Mouse (Mus musculus) heart, adult 10 weeks (tissue): ENCODE results near the gene Plch1. TPM values are rescaled to one million over a fixed set of nuclear protein-coding genes. Genes with fewer than 3 reads are reported as not detected.

Experiments used
- polyA plus RNA-seq: library from polyadenylated mRNA; stranded (reverse); fragments of 350-450 nt; fragmentation: Illumina TruSeq; extraction: RNeasy Lipid Tissue Mini Kit (QIAGEN cat#74804); gene quantifications from one replicate; pipeline ENCODE4 v1.2.3, GENCODE M21; 2014; ENCODE audit warnings: low read depth, low replicate concordance

Gene Plch1
- polyA plus RNA-seq: 0.08 TPM

DNA sequence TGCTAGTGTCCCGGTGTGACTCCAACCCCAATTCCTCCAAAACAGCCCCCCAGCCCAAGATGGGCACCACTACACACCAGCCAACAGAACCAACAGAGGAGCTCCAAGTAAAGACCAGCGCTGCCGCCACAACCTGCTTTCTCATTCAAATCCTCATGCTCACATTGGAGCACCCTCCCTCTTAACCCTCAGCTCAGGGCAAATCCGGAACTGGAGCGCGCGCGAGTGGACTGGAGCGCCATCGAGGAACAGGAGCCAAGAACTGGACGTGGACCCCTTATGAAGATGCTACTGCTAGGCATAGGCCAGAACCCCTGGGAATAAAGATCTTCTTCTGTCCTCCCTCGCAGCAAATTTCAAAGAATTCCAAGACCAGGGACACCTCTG is at the start of gene Plch1:
Plch1 (minus strand) TSS at position 164 of the 387 bp plus-strand sequence.

DNA sequence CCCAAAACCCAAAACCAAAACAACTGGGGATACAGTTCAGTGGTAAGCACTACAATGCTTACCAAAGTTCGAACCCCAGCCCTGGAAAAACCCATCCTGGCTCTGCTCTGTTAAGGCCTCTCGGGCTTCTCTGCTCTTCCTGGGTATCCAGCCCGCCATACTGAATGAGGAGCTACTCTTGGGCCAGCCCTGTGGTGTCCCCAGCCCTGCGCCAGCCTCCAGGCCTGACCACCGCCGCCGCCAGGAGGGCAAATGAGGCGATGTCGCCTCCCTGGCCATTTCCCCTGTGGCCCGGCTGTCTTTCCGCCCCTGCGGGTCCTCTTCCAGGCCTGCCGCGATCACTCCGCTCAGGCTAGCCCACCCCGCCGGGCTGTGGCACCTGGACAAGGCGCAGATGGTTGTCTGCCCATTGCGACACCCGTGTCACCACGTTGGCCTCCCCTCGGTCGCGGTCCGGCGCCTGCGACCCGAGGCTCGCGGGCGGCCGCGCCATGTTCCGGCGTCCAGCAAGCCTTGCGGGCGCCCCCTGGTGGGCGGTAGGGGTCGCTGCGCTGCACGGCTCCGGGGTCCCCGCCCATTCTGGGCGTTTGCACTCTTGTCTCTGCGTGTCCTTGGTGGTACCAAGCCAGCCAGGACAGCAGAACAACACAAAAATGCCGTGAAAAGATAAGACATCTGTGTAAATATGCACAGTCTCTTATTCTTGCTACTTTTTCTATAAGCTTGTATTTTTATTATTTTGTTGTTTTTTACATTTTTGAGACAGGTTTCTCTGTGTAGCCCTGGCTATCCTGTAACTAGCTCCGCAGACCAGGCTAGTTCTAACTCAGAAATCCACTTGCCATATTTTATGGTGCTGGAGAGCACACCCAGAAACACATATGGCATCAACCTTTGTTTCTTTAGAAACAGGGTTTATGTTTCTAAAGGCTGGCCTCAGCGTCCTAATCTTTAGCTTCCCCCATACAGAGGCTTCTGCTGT is 29.9 kb upstream of the Plch1 start, which contains the start of gene E130311K13Rik:
E130311K13Rik (minus strand) TSS at position 595 of the 982 bp plus-strand sequence.

Other genes with a start within 250 kb of the Plch1 start
- 9.0 TPM for gene E130311K13Rik, start 30.0 kb upstream of the Plch1 start, polyA plus RNA-seq
- 11.2 TPM for gene Slc33a1, start 65.3 kb upstream of the Plch1 start, polyA plus RNA-seq
- 14.6 TPM for gene Gmps, start 76.6 kb upstream of the Plch1 start, polyA plus RNA-seq
- not detected for gene Vmn2r1, start 182.1 kb upstream of the Plch1 start, polyA plus RNA-seq
- gene Vmn2r2, start 242.5 kb upstream of the Plch1 start, polyA plus RNA-seq: not detected